Mouse (Mus musculus) testis, adult 2 months (tissue): ENCODE results near the gene 1190002N15Rik.

Source experiments
- CTCF ChIP-seq: fragments of 200-500 bp; IDR thresholded peaks from 2 replicates; pipeline ENCODE4 v1.5.1; 2012; ENCODE audit warnings: low read depth, mild to moderate bottlenecking, inconsistent platforms, low read length, moderate library complexity; ENCODE audit not compliant: control insufficient read depth, insufficient read depth, insufficient replicate concordance
- POLR2A ChIP-seq: fragments of 200-500 bp; IDR thresholded peaks from 2 replicates; pipeline ENCODE4 v1.6.1; 2012; ENCODE audit warnings: low read depth, mild to moderate bottlenecking, inconsistent platforms, low read length, moderate library complexity; ENCODE audit not compliant: control insufficient read depth

- TF ChIP-seq POLR2A, result no peak
- no peak for TF ChIP-seq CTCF
Measured at GRCm38 (mm10) chr9:94543881-94544280, 6.0 kb upstream of the 1190002N15Rik start.
